Mouse (Mus musculus) left cerebral cortex, adult 9 months (tissue): Measurements from ENCODE around the gene Lin9.
"Not testable (repeated sequence)": the region's sequence is repeated elsewhere in the genome, so short reads cannot be mapped to it uniquely, and the experiment has no call there.

Source experiments
- DNase-seq, 2 experiments: peaks; one replicate each; pipeline ENCODE4 v3.0.0; 2022; ENCODE audit warnings: low spot score in 2 of 2

The Lin9 gene

DNA sequence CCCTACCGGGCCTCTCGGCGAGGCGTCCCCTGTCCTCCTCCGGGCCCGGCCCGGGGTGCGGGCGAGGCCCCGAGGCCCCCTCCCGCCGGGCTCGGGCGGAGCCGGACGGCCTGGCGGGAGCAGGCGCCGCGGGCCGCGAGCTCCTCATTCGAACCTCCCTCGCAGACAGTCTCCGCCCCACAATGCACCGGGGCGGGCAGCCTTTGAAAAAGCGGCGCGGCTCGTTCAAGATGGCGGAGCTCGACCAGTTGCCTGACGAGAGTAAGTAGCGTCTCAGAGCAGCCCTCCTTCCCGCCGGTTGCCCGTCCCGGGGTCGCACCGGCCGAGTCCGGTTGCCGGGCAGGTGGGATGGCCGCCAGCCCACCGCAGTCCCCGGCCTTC is at the start of gene Lin9:
TSS of gene Lin9 (plus strand) at position 14 of the 381 bp plus-strand sequence.
- DNase-seq, result peak; percentile 59 to 88

DNA sequence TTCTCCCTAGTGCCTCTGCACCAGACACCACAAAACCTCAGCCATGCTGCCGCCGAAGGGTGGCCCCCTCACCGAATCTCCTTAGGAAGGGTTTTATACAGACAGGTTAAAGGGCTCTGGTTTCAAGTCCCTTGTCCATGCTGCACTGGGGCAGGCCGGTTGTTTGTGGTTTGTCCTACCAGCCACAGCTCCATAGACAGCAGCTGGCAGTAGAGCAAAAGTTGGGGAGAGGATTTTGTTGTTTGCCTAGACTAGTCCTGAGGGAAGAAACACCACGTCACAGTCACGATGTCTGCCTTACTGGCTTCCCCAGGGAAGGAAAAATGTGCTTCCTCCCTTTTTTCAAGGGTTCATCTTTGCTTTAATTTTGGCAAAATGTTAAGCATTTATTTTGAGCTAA is 40.4 kb upstream of the Lin9 start:
- no peak for DNase-seq

DNA sequence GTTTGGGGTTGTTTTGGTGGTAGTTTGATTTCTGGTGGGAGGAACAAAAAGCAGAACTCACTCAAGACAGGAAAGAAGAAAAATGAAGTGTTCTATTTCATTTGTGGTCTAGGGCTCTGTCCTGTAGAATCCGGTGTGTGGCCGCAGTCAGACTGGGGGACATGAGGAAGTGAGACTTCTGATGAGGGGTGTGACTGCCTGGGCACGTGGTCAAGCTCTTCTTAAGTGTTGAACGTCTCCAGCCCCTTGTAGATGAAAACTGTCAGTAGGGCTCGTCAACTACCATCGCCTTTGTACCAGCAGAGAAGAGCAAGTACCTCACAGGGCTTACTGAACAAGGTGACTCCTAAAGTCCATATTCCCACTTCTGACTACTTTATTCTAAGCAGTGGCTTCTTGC is 39.1 kb upstream of the Lin9 start:
- no peak for DNase-seq

DNA sequence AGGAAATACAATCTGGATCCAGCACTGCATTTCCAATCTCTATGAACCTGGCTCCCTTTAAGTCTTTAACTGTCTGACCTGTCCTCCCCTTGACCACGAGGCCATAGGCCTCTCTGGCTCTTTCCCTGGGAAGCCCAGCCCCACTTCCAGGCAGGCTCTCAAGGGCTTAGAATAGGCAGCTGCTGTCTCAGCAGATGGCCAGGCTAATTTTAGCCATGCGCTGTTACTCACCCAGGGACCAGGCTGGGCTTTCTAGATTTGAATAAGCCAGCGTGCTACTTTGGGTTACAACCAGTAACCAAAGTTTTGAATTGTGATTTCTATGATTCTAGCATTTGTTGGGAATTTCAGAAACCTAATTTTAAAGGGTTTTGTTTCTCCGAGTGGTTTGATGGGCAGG is 36.4 kb upstream of the Lin9 start:
- peak; percentile 48 to 85 for DNase-seq

DNA sequence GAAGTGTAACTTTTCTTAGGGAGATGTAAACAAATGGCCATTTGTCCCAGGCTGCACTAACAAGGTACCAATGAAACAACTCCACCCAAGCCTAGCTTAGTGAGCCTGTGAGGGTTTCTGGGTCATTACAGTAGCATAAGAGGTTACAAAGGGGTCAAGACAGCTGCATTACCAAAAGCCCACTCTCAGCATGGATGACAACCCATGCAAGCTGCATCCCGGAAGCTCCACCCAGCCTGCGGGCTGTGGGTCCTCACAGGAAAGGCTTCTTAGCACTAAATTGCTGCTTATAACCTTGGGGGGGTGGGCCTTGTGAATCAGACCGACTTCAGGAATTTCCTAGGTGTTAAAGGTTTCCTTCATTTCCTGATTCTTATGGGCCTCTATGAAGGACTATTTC is 34.8 kb upstream of the Lin9 start:
- no peak for DNase-seq

DNA sequence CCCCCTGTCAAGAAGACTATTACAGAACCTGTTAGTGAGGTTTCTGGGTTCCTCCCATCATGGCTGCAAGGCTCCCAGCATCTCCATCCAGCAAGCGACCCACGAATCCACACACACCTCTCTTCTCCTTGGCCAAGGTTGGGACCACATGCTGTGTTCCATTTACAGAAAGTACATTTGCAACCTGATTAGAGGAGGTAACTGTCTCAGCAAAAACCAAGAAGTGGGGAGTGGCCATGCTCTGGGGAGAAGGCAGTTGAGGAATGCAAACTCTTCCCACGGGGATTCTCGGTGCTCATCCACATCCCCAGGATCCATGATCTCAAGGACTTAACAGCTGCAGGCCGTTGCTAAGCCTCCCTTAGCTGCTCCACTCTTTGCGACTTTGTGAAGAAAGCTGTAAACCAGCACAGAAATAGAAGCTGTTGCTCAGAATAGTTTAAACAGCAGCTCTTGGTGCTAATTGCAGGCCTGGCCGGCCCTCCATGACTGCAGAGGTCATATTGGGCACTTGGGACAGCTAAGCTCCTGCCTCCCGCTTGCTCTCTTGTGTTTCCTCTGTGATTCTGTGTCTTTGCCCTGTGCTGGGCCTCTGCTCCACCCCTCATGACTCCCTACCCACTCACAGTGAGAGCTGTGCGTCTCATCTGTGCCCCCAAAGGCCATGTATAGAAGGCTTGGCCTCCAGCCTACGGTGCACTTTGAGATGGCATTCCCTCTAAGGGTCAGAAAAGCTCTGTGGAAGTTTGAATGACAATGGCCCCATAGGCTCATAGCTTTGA is 34.0 kb upstream of the Lin9 start:
- no peak for DNase-seq

DNA sequence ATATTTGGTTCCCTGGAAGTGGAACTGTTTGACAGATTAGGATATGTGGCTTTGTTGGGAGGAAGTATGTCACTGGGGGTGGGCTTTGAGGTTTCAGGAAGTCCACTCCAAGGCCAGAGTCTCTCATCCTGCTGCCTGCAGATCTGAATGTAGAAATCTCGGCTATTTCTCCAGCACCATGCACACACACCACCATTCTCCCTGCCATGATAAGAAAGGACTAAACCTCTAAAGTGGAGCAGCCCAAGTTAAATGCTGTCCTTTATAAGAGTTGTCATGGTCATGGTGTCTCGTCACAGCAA is 33.4 kb upstream of the Lin9 start:
- DNase-seq, result no peak

DNA sequence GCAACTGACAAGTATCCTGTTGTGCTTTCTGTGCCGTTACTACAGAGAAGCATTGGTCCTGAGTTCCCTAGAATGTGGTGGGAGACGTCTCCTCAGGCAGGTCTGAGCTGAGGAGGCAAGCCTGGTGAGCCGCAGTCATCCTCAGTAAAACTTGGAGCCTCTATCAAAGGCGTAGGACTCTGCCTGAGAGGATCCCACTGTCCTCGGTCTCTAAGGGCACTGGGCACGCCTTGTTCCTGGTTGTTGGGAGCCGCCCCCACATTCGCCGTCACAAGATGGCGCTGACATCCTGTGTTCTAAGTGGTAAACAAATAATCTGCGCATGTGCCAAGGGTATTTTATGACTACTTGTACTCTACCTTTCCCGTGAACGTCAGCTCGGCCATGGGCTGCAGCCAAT is 29.1 kb upstream of the Lin9 start:
- DNase-seq, result not testable (repeated sequence)

DNA sequence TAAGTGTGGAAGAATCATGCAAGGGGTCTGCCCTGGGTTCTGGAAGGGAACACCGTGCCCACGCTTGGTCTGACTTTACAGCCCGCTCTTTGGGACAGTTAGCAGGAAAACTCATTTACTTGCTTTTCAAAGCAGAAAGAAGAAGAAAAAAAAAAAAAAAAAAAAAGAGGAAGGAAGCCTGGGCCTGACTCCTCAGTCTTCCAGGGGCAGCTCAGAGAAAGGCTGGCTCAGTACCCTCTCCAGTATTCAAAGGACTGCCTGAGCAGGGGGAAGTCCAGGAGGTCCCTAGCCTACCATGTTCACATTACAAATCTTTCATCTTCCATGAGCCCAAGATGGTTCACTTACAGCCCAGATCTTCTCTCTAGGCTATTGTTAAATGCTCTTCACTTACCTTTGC is 24.2 kb upstream of the Lin9 start:
- DNase-seq, result no peak

DNA sequence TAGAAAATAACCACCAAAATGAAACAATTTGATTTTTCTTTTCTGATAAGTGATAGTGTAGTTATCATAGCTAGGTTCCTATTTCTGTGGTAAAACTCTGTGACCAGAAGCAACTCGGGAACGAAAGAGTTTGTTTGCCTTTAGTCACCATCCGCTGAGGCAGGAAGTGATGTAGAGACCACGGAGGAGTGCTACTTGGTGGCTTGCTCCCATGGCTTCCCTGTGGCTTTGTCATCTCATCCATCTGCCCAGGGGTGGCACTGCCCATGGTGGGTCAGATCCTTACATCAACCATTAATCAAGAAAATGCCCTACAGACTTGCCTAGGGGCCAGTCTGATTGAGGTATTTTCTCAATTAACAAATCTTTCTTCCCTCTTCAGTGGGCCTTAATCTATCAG is 18.6 kb upstream of the Lin9 start:
- no peak for DNase-seq

DNA sequence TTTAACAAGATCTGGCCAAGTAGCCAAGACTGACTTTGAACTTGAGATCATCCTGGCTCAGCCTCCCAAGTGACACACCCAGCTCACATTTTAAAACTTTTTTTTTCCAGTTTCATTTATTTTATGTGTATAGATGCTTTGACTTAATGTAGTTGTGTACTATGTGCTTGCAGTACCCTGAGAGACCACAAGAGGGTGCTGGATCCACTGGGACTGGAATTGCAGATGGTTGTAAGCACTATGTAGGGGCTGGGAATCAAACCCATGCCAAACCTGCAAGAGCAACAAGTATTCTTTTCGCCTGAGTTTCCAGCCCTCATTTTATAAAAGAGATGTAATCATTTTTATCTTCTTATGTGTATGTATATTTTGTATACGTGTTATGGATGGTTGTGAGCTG is 17.0 kb upstream of the Lin9 start:
- DNase-seq, result no peak

DNA sequence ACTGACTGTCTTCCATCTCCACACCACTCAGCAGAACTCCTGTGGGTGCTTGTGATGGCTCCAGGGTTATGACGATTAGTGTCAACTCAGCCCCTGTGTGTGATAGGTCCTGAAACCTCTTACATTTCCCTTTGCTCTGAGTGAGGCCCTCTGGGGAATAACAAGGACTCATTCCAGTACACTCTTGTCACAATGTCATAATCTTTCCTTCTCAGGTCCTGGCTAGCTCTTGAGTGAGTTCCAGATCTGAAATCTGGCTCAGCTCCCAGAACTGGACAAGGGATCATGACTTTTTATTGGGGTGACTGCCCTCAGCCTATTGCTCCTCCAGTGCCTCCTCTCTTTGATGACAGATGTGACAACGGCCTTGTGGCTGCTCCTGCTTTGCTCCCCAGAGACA is 14.8 kb upstream of the Lin9 start:
- no peak for DNase-seq

DNA sequence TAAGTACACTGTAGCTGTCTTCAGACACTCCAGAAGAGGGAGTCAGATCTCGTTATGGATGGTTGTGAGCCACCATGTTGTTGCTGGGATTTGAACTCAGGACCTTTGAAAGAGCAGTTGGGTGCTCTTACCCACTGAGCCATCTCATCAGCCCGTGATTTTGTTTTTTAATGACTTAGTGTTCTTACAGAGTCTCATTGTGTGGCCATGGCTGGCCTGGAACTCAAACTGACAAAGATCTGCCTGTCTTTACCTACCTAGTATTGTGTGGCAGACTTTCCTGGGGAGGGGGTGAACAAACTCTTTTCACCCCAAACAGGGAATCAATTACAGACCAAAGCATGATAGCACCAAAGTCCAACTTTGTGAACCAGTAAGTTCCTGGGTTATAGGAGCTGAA is 3.2 kb upstream of the Lin9 start:
- not testable (repeated sequence) for DNase-seq

DNA sequence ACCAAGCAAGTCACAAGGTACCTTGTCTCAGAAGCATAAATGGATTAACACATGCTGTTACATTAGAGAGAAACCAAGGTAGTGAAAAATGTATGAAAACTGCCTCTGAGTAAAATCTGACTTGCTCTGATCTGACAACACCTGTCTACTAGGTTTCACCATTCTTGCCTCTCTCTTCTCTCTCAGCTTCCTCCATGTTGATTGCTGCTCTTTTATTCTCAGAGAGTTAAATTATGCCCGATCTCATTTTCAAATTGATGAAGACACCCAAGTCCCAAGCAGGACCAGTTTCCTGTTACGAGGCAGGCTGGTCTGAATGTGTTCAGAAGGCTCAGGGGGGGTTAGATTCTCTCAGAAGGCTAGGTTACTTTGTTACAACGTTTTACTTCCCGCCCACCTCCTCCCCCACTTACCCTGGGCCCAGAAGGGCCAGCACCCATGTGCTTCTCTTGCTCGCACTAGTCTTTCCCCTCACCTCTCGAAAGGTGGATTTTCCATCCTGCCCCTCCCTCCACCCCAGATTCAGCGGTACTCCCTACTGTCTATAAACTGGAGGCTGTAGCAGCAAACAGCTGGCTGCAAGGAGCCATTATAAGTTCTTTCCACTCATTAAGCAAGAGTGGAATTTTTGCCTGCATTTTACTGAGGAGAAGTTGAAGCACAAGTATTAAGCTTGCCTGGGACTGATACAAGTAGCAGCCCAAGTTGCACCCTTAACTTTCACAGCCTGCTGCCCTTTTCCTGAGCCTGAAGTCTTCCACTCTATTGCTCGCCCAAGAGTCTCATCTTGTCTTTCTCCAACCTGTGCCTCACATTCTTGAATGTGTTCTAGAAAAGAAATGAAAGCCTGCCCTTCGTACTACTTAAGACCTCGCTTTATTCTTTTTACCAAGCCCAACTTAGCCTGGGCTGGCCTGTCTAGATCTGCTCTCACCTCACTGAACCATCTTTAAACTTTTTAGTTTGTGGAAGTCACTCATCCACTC is 1.2 kb upstream of the Lin9 start:
- no peak for DNase-seq

DNA sequence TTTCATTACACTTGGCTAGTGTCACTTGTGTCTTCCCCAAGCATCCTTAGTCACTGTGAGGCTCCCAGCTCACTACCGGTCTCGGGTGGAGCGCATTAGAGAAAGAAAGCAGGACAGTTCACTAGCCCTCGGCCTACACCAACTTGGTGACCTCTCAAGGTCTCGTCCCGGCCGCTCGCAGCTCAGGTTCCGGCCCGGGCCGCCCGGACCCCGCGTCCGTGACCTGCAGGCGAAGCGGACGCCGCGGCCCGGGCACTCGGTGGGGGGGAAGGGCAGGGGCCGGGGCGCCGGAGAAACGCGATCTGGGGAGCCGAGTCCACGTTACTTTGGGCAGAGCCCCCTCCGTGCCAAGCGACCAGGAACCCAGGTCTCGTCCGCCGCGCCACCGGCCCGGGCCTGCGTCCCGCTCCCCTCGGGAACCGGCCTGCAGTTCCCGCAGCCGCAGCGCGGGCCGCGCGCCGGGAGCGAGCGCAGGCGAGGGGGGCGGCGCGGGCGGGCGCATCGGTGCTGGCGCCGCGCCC is 285 bp upstream of the Lin9 start:
- DNase-seq, result peak in 1 of 2 experiments; percentile 21

DNA sequence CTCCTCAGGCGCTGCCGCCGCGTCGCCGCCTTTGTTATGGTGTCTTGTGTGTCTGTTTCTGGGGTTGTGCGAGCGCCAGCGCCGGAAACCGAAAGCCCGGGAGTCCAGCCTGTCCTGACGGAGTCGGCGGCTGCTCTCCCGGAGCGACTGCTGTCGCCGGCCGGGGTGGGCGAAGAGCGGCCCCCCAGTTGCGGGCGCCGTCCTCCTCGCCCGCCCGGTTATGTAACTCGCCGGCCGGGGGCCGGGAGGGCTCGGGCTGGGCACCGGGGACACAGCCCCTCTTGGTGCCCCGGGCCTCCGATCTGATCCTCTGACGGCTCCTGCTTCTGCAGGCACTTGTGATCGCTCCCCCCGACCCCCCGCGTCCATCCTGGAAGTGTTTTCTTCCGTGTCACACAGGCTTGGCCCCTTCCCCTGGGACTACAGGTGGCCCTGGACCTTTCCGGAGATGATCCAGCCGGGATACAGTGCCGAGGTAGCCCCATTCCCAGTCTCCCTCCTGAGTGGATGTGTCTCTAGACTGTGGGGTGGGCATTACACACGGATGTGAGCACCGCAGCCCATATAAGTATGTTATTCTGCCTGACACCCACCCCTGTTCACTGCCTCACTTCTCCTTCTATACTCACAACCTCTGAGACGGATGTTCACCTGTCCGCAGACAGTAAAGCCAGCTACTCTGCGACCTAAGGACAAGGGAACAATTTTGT is 723 bp downstream of the Lin9 start:
- DNase-seq, result no peak

DNA sequence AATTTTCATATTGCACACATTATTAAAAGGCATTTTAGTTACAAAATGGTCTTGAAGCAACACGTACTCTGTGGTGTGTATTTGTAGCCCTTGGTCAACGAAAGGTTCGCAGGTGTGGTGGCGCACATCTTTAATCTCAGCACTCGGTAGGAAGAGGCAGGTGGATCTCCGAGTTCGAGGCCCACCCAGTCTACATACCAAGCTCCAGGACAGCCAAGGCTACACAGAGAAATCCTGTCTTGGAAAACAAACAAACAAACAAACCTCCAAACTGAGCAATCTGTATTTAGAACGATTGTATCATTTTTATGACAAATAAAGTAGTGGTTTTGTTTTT is 1.2 kb downstream of the Lin9 start:
- DNase-seq, result no peak

DNA sequence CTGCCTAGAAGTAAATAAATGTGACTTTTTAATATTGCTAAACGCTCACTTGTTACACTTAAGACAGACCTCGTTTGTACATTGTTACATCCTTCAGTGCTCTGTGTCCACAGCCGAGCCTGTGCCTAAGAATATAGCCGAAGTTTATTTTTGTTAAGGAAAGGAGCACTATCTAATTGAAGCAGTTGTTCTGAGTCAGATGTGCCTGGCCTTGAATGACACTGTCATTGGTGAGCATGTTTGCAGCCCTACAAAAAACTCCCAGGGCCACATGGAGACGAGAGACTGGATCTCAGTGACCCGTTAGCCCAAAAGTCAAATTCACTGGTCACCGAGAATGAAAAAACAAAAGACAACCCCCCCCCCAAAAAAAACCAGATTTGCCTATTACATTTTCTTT is 50.3 kb downstream of the Lin9 start:
- no peak for DNase-seq

DNA sequence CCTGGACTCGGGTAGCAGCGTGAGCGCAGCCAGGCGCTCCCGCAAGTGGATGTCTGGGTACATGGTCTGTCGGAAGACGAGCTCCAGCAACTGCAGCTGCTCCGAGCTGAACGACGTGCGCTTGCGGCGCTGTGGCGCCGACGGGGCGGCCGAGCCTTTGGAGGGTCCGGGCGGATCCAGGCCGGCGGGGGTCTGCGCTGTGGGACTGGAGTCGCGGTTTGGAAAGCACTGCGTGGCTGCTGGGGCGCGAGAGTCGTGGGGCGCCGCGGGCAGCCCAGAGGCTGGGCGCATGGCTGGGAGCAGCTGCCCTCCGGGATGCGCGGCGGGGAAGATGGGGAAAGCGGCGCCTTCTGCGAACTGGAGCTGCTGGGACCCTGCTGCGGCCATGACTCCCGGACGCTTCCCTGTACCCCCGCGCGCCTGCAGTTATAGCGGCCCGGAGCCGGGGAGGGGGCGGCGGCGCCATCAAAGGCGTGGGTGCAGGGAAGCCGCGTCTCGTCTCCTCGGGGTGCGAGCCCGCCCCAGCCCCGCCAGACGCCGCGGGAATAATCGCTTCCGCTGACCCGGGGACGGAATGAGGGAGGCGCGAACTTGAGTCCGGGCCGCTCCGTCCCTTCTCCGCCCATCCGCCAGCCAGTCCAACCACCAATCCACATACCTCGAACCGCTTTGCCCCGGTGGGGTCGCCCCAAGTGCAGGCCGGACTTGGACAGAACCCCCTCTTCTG is 55.8 kb downstream of the Lin9 start, which contains the start of gene Mixl1:
TSS of gene Mixl1 (minus strand) at position 409 of the 727 bp plus-strand sequence.
- no peak for DNase-seq

DNA sequence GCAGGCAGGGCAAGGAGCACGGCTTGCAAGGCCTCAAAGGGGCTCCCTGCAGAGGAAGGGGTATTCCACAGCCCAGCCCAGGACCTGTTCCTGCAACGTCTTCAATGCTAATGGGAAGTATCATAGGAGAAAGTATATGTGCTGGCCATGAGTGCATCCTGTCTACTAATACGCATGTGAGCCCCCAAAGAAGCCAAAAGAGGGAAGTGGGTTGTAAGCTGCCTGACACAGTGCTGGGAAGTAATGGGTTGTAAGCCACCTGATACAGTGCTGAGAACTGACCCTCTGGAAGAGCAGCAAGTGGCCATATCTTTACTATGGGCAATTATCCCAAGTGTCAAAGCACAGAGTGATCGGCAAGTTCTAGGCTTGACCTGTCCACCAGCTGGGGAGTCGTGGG is 57.1 kb downstream of the Lin9 start:
- no peak for DNase-seq

DNA sequence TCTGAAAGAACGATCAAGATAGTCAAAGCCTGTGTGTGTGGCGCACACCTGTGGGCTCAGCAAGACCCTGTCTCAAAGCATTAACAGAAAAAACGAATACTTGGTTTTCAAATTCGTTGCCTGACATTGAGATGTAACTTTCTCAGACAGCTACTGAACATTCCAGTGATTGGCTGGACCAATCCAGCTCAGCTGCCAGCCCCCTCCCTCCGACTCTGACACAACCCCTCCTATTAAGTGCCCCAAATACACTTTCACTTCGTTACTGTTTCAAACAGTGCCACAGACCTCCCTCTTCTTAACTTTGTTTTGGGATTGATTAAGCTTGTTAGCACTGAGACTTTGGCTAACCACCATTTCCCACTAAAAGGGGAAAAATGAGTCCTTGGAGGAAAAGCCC is 62.5 kb downstream of the Lin9 start:
- DNase-seq, result no peak

DNA sequence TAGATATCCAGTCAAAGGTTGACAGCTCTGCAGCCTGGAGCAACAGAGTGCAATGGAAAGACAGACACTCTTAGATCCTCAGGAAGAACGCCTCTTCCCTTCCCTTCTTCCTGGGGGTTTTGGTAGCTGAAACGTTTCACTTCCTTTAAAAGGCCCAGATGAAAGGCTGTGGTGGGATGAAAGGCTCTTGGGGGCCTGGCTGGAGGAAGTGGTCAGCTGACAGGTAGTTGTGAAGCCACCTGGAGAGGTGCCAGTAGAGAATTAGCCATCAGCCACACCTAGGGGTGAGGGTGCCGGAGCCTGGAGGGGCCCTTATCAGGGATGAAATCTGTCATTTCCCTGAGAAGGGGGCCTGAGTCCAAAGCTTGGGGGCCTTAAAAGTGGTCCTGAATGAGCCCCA is 66.4 kb downstream of the Lin9 start:
- DNase-seq, result no peak
